Mouse (Mus musculus) G1E (cell line): ENCODE data around the gene Casc3. TPM values are rescaled to one million over a fixed set of nuclear protein-coding genes. Genes with fewer than 3 reads are reported as not detected.

Source experiments
- ATAC-seq: 2 replicates; pipeline ENCODE4 v1.8.0; 2016; ENCODE audit warnings: mild to moderate bottlenecking; ENCODE audit not compliant: insufficient number of reproducible peaks, poor library complexity, low FRiP score, severe bottlenecking; ENCODE audit errors: extremely low read depth
- DNase-seq: peaks from one replicate; pipeline ENCODE4 v3.0.0; 2012; ENCODE audit warnings: low spot score
- H3K27me3 ChIP-seq: 2 replicates; pipeline ENCODE4 v1.6.1; 2012; ENCODE audit warnings: mild to moderate bottlenecking, low read length, inconsistent platforms; ENCODE audit not compliant: insufficient read depth
- H3K36me3 ChIP-seq: replicated peaks from 2 replicates; pipeline ENCODE3; 2012; ENCODE audit warnings: mild to moderate bottlenecking, inconsistent platforms
- H3K4me1 ChIP-seq: 2 replicates; pipeline ENCODE4 v1.6.1; 2012; ENCODE audit warnings: low read depth, low read length, inconsistent platforms, mixed read lengths; ENCODE audit not compliant: insufficient read depth
- H3K4me3 ChIP-seq: 2 replicates; pipeline ENCODE4 v1.5.1; 2012; ENCODE audit warnings: low read depth, mild to moderate bottlenecking, inconsistent platforms, low read length, moderate library complexity, mixed read lengths
- H3K9me3 ChIP-seq: replicated peaks from 2 replicates; pipeline ENCODE4 v1.6.1; 2012; ENCODE audit warnings: inconsistent platforms
- CTCF ChIP-seq: IDR thresholded peaks from 2 replicates; pipeline ENCODE4 v1.5.1; 2012; ENCODE audit warnings: low read depth, low read length, inconsistent platforms, mixed read lengths
- GATA1 ChIP-seq: IDR thresholded peaks from 2 replicates; pipeline ENCODE4 v1.6.1; 2012; ENCODE audit warnings: borderline replicate concordance, low read length, inconsistent platforms, mixed read lengths
- GATA2 ChIP-seq: IDR thresholded peaks from 2 replicates; pipeline ENCODE4 v1.6.1; 2012; ENCODE audit warnings: low read depth, low read length, inconsistent platforms, borderline replicate concordance
- POLR2AphosphoS5 ChIP-seq: IDR thresholded peaks from 2 replicates; pipeline ENCODE4 v1.6.1; 2012; ENCODE audit warnings: low read depth, low read length, inconsistent platforms; ENCODE audit not compliant: insufficient replicate concordance
- TAL1 ChIP-seq: conservative IDR thresholded peaks from 2 replicates; pipeline ENCODE4 v1.6.1; 2012; ENCODE audit warnings: low read depth, low read length, inconsistent platforms, mixed read lengths
- polyA plus RNA-seq: library from polyadenylated mRNA; stranded (reverse); fragments of >175 nt; gene quantifications from 2 replicates; pipeline ENCODE4 v1.2.3, GENCODE M21; 2012
- total RNA-seq, 2 experiments: library from RNA; stranded (forward) in 1 of 2; stranded (reverse) in 1 of 2; fragments of 200-1000 nt in 1 of 2; fragments of >200 nt in 1 of 2; fragmentation: Nextera tagmentation in 1 of 2; gene quantifications; 2 replicates each; pipeline ENCODE4 v1.2.3; 2014 to 2017

Casc3 gene
- total and polyA plus RNA-seq, 3 experiments: 17.8 to 51.8 (median 42.7) TPM

DNA sequence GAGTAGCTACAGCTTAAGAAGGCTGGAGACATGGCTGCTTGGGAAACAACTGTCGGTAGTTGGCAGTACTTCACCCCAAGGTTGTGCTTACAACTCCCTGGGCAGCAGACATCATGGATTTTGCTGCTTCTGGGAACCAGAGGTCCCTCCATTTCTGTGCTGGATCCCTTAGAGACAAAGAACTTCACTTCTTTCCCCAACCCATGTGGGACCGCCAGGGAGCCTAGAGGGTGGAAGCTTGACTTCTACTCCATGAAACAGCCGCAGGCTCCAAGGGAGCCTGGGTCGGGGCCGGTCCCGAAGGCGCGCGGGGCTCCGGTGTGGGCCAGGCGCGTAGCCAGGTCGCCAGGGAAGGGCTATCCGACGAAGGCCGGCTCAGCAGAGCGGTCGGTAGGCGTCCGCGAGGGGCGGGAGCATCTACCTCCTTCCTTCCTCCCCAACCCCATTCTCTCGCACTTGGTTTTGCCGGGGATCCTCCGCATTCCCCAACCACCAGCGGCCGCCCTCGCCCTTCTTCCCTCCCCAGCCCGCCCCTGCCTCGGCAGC is 10.2 kb upstream of the Casc3 start:
- DNase-seq (peak; percentile 49), ATAC-seq (0 out of 2 replicates have a peak, but pooled peaks have one; percentile 10)
- no peak for TF ChIP-seq POLR2AphosphoS5
- TF ChIP-seq GATA2: no peak
- no peaks in the 10 kb centered on the region for H3K27me3 ChIP-seq
- peaks cover 74% of the 10 kb centered on the region for H3K4me1 ChIP-seq
- no peaks in the 10 kb centered on the region for H3K9me3 ChIP-seq
- H3K4me3 ChIP-seq: peak overlapping the region; percentile 88
- H3K36me3 ChIP-seq: peaks cover 32% of the 10 kb centered on the region

DNA sequence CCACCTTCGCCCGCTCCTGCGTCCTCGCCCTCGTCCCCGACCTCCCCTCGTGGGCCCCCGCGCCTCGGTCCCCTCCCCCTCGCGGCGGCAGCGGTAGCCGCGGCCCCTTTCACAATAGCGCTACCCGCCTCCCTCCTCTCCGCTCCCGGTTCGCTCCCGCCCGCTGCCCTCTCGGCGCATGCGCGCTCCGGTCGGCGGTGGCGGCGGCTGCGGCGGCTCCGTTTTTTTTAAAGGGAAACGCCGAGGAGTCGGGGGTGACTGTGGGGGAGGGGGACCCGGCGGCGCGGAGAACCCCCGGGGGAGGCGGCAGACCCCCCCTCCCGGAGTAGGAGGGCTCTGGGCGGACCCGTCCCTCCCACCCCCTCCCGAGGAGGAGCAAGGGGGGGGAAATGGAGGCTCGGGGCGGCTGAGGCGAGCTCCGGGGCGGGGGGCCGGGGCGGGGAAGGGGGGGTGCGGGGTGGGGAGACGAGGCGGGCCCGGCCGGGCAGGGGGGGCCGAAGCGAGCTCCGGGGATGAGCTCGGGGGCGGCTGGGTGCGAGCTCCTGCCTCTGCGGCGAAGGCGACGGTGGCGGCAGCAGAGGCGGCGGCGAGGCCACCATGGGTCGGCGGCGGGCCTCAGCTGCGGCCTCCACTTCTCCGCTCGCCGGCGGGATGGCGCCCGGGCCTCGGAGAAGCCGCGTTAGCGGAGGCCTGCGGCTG is 9.5 kb upstream of the Casc3 start, which contains the start of gene Msl1:
TSS of gene Msl1 (plus strand) at position 502 of the 699 bp plus-strand sequence.
- ATAC-seq (0 out of 2 replicates have a peak, but pooled peaks have one; percentile 41), DNase-seq (peak; percentile 84)
- peaks cover 68% of the 10 kb centered on the region for H3K4me1 ChIP-seq
- H3K36me3 ChIP-seq: peaks cover 37% of the 10 kb centered on the region
- TF ChIP-seq CTCF: no peak
- TF ChIP-seq GATA2: no peak
- no peak for TF ChIP-seq GATA1
- no peak for TF ChIP-seq POLR2AphosphoS5
- no peak for TF ChIP-seq TAL1
- no peaks in the 10 kb centered on the region for H3K9me3 ChIP-seq
- H3K4me3 ChIP-seq: peak within 1 kb of the TSS; percentile 88
- H3K27me3 ChIP-seq: no peaks in the 10 kb centered on the region

DNA sequence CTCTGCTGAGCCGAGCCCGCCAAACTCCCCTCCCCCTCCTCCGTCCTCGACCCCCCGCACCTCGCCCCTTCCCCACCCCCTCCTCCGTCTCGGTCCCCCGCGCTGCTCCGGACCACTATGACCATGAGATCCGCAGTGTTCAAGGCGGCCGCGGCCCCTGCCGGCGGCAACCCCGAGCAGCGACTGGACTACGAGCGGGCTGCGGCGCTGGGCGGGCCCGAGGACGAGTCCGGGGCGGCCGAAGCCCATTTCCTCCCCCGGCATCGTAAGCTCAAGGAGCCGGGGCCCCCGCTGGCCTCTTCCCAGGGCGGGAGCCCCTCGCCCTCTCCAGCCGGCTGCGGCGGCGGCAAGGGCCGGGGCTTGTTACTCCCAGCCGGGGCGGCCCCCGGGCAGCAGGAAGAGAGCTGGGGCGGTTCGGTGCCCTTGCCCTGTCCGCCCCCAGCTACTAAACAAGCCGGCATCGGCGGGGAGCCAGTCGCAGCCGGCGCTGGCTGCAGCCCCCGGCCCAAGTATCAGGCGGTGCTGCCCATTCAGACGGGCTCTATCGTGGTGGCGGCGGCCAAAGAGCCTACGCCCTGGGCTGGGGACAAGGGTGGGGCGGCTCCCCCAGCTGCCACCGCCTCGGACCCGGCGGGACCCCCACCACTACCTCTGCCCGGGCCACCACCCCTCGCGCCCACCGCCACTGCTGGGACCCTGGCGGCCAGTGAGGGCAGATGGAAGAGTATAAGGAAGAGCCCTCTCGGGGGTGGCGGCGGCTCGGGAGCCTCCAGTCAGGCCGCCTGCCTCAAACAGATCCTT is 8.8 kb upstream of the Casc3 start:
- TF ChIP-seq CTCF: no peak
- no peak for TF ChIP-seq TAL1
- TF ChIP-seq GATA1: no peak
- TF ChIP-seq GATA2: no peak
- TF ChIP-seq POLR2AphosphoS5: no peak
- Histone ChIP-seq H3K4me3 (peak overlapping the region; percentile 88), H3K9me3 (no peaks in the 10 kb centered on the region), H3K4me1 (peaks cover 64% of the 10 kb centered on the region), H3K27me3 (no peaks in the 10 kb centered on the region), H3K36me3 (peaks cover 45% of the 10 kb centered on the region)
- DNase-seq (peak; percentile 45), ATAC-seq (no peak)

DNA sequence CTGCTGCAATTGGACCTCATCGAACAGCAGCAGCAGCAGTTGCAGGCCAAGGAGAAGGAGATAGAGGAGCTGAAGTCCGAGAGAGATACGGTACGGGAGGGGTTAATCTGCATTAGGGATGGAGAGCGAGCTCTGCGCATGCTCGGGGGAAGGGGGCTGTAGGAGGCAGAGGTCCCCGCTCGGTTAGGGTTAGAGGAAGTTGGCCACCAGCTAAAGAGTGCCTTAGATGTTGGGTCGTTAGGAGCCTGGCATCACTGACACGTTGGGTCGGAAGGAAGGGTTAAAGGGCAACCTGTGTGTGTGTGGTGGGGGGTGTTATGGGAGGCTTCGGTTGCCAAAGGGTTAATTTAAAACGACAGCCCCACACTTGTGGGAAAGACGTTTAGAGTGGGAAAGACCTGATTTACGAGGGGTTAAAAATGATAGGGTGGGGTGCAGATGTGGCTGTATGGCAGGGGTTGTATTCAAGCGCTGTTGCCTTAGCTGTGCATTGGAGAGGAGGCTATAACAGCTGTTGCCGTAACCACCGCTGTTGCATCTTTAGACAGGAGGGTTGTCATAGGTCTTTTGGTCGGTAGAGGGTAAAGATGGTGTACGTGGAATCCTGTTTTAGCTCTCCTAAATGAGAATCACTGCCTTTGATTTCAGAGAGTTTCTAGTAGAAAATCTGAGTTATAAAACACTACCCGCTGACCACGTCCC is 8.0 kb upstream of the Casc3 start:
- peak; percentile 66 for DNase-seq
- ATAC-seq: peak; percentile 37; the same call in 1 of the 2 replicates
- Histone ChIP-seq H3K4me1 (peaks cover 61% of the 10 kb centered on the region), H3K9me3 (no peaks in the 10 kb centered on the region), H3K4me3 (peak overlapping the region; percentile 88), H3K36me3 (peaks cover 52% of the 10 kb centered on the region), H3K27me3 (no peaks in the 10 kb centered on the region)
- TF ChIP-seq TAL1 (no peak), CTCF (no peak), POLR2AphosphoS5 (no peak), GATA1 (no peak), GATA2 (no peak)

DNA sequence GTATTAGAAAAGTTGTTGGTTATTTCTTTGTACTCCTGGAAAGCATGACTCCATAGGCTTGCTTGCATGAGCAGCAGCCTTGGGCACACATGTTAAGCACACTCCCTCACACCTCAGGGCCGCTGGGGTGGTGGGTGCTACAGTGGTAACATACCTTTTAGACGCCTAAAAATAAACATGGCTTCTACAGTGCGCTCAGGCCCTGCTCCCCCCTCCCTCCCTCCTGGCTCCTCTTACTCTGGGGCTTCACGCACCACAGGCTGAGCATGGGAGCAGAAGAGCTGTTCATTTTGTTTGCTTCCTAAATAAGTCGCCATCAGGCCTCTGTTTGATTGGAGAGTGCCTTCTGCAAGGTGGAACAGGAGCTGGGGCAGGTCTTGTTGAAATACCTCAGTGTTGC is 7.4 kb upstream of the Casc3 start:
- H3K36me3 ChIP-seq: peaks cover 56% of the 10 kb centered on the region
- H3K4me1 ChIP-seq: peaks cover 55% of the 10 kb centered on the region
- no peak for ATAC-seq
- peak overlapping the region; percentile 88 for H3K4me3 ChIP-seq
- TF ChIP-seq GATA2: no peak
- no peak for TF ChIP-seq CTCF
- no peak for TF ChIP-seq TAL1
- no peak for TF ChIP-seq POLR2AphosphoS5
- TF ChIP-seq GATA1: no peak
- DNase-seq: no peak
- H3K27me3 ChIP-seq: no peaks in the 10 kb centered on the region
- no peaks in the 10 kb centered on the region for H3K9me3 ChIP-seq

DNA sequence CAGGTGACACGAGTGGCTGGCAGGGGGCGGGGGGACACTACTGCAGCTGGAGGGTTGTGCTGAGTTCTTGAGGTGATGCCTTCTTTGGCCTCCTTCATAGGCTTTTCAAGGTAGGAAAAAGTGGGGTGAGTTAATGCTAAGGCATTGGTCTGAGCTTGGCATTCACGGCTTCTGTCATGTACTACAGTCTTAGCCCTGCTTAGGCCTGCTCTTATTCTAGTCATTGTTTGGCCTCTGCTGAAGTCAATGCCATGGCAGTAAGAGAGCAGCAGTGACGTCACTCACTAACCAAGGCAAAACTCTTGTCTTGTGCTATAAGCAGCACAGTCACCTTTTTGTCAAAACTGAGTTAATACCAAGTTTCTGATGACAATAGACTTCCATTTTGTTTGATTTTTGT is 6.8 kb upstream of the Casc3 start:
- peaks cover 56% of the 10 kb centered on the region for H3K36me3 ChIP-seq
- TF ChIP-seq POLR2AphosphoS5: no peak
- no peak for TF ChIP-seq GATA1
- no peak for TF ChIP-seq TAL1
- no peak for TF ChIP-seq GATA2
- TF ChIP-seq CTCF: no peak
- DNase-seq (no peak), ATAC-seq (no peak)
- peaks cover 49% of the 10 kb centered on the region for H3K4me1 ChIP-seq
- H3K27me3 ChIP-seq: no peaks in the 10 kb centered on the region
- H3K4me3 ChIP-seq: peak overlapping the region; percentile 88; the same call in 1 of the 2 replicates
- no peaks in the 10 kb centered on the region for H3K9me3 ChIP-seq
